Mouse (Mus musculus): ENCODE measurements at regions not wholly inside any gene's neighbourhood (a gene's known extent, or its start where the extent isn't known, plus 50 kb on each side); places are given as distances from the start of the nearest gene placed in this dataset.
A peak's percentile ranks its signal among the peaks of the same experiment; 100 is the strongest.

DNA sequence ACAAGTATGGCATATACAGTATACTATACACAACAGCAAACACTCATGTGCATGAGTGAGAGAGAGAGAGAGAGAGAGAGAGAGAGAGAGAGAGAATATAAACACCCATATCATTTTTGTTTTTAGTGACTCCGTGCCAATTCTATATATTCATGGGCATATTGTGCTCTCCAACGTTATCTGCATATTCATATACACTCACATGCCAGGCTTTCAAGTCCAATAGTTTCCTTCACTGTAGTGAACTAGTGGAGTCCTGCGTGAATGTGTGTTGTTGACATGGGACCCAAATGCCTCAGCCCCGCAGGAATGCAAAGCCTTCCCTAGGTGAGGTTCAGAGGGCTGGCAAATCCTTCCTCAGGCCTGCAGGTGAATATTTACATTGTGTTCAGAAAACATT, 53.4 kb upstream of the Nab1 start:
- DNase-seq (ENCODE audit: extremely low spot score in 1 of 2, low spot score in 1 of 2), result no peak

DNA sequence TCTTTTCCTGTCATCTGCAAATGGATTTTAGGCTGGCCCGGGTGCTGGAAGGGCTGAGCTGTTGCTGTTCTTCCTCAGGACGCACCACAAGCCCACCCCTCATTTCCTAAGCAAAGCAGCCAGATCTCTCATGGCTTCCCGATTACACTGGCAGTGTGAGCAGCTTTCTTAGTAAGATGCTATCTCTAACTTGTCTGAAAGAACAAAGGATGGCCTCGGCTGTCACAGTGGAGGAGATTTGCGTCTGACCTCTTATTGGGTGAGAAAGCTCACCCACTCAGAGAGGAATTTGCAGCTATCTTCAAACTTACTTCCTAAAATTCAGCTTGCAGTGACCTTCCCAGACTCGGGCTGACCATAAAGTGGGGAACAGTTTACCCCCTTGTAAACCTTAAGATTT, 64.7 kb upstream of the Nemp2 start:
- no peak for DNase-seq (ENCODE audit: extremely low spot score in 1 of 2, low spot score in 1 of 2)

DNA sequence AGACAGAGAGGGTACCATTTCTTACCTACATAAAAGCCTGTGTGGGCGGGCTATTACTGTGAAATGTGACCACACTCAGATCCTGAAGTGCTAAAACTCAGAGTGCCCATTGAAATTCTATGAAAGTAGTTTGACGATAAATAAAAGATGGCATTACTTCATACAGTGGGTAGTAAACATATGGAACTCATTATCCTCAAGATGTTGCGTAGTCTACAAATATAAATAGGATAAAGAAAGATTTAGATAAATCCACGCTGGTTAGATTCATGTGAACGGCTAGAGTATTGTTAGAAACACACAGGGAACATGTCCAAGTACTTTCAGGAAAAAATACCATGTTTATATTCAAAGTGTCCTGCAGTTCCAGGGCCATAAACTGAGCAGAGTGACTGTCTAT, 58.8 kb upstream of the Nemp2 start:
- no peak for DNase-seq (ENCODE audit: extremely low spot score in 1 of 2, low spot score in 1 of 2)

DNA sequence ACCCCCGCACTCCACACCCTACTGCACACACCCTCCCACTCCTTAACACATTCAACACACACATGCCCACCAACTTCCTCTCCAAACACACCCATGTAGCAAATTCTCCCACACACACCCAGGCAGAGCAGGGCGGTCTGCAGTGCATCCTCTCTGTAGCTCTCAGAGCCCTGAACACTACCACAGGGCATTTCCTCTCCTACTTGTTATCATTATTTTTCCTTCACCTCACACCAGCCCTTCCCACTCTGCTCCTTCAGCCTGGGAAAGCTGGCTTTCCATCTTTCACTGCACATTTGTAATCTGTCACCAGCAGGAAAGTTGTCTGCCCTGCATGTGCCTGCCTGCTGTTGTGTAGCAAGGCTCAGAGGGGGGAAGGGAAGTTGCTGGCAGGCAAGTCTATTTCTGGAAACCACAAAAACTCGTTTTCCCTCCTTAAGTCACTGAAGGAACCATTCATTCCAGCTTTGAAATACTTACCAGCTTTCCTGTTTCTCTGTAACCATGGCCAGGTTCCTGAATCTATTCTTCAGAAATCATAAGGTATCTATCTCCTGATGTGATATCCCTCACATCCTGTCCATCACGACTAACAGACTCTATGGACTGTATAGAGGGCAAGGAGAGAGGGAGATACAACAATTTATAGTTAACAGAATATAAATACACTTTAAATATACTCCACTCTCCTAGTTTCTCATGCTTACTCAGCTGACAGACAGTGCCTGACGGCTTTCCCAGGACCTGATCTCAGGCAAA, 52.0 kb upstream of the Nemp2 start:
- DNase-seq (ENCODE audit: extremely low spot score in 1 of 2, low spot score in 1 of 2), result peak; percentile 17 to 63

DNA sequence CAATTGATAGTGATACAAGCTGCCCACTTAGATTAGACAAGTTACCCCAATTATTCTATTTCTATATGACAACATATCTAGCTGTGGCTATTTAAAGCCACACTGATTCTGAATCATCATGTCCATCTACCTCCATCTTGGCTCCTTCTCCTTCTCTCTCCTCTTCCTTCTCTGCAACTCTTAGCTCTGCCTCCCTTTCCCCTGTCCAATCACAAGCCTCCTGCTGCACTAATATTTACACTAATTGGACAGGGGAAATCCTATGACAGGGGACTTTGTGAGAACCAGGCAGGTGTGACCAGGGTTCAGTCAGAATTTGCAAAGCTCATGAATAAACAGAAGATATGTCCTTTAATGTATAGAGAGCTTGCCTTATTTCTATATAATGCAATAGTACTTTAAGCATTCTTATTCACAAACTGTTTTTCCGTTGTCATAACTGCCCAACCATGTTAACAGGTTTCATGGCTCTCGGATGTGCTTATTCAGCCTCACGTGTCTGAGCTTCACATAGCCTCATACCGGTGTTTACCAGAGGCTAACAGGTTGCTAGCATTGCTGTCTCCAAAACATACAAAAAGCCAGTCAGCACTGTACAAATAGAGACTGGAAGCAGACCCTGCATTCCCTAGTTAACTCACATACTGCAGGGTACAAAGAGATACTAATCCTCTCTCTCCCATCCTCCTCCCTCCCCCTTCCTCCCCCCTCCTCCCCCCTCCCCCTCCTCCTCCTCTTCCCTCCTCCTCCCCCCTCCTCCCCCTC, 50.2 kb upstream of the Nemp2 start:
- DNase-seq (ENCODE audit: extremely low spot score in 1 of 2, low spot score in 1 of 2), result no peak

Data from frontal cortex, adult 2 months (tissue).